Mouse (Mus musculus): ENCODE data around the gene Shroom4. TPM values are rescaled to one million over a fixed set of nuclear protein-coding genes. Genes with fewer than 3 reads are reported as not detected.

Shroom4 gene
- polyA plus RNA-seq, 1 experiment, result 0.80 TPM

- Histone ChIP-seq H3K4me2 (ENCODE audit: low read depth) (no peak overlapping the region), H3K4me3 (no peak overlapping the region), H3K36me3 (ENCODE audit: control insufficient read depth, insufficient read depth) (no peaks in the 10 kb centered on the region), H3ac (ENCODE audit: control insufficient read depth, insufficient read length) (no peak overlapping the region), H3K27me3 (ENCODE audit: control insufficient read depth, insufficient read depth, insufficient read length) (no peaks in the 10 kb centered on the region), H3K79me2 (ENCODE audit: control insufficient read depth, insufficient read depth) (no peaks in the 10 kb centered on the region)
- TF ChIP-seq TCF12 (IDR thresholded peaks at IDR 0.05; ENCODE audit: insufficient read depth, poor library complexity, severe bottlenecking) (no peak), CEBPB (IDR thresholded peaks at IDR 0.05; ENCODE audit: insufficient read depth, poor library complexity, severe bottlenecking) (no peak), TCF3 (IDR thresholded peaks at IDR 0.05; ENCODE audit: insufficient read length, low read depth) (no peak), POLR2A (IDR thresholded peaks at IDR 0.05; ENCODE audit: insufficient read length, low read depth) (no peak), SRF (IDR thresholded peaks at IDR 0.05; ENCODE audit: control insufficient read depth, insufficient read length, low read depth) (no peak), USF1 (IDR thresholded peaks at IDR 0.05; ENCODE audit: low read depth) (no peak), MAX (IDR thresholded peaks at IDR 0.05; ENCODE audit: low read depth) (no peak), MYOG (IDR thresholded peaks at IDR 0.05; ENCODE audit: control insufficient read depth in 1 of 3, insufficient read depth in 1 of 3, insufficient read length in 2 of 3, low read depth in 2 of 3) (no peak), E2F4 (IDR thresholded peaks at IDR 0.05; ENCODE audit: insufficient read depth) (no peak), MYOD1 (IDR thresholded peaks at IDR 0.05; ENCODE audit: control insufficient read depth in 1 of 3, insufficient read length in 2 of 3, low read depth in 2 of 3) (no peak), REST (IDR thresholded peaks at IDR 0.05; ENCODE audit: insufficient read depth, insufficient read length) (no peak), POLR2AphosphoS2 (IDR thresholded peaks at IDR 0.05; ENCODE audit: insufficient read length, low read depth) (no peak)
Measured at GRCm38 (mm10) chrX:6409114-6409513, 9.5 kb downstream of the Shroom4 start.

DNA sequence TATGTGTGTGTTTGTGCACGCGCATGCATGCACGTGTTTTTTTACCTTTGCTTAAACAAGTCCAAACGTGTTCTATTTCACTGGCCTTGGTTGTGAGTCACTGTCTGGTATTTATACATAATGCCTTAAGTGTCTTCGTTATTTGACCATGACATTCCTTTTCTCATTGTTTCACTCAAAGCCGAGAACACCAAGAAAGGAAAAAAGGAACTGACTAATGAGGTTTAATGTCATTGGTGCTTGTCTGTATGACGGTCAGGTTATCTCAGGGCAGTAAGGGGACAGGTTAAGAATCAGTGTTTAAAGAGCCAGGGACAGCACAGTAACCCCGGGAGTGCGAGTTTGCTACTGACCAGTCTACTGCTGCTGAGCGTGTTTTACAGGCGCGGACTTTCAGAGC lies 15.8 kb downstream of the Shroom4 start:
- Histone ChIP-seq H3K27me3 (ENCODE audit: control insufficient read depth, insufficient read depth, insufficient read length) (no peaks in the 10 kb centered on the region), H3K4me3 (no peak overlapping the region), H3K4me2 (ENCODE audit: low read depth) (no peak overlapping the region), H3ac (ENCODE audit: control insufficient read depth, insufficient read length) (no peak overlapping the region), H3K79me2 (ENCODE audit: control insufficient read depth, insufficient read depth) (no peaks in the 10 kb centered on the region), H3K36me3 (ENCODE audit: control insufficient read depth, insufficient read depth) (no peaks in the 10 kb centered on the region)
- TF ChIP-seq POLR2A (IDR thresholded peaks at IDR 0.05; ENCODE audit: insufficient read length, low read depth) (no peak), E2F4 (IDR thresholded peaks at IDR 0.05; ENCODE audit: insufficient read depth) (no peak), SRF (IDR thresholded peaks at IDR 0.05; ENCODE audit: control insufficient read depth, insufficient read length, low read depth) (no peak), TCF12 (IDR thresholded peaks at IDR 0.05; ENCODE audit: insufficient read depth, poor library complexity, severe bottlenecking) (no peak), REST (IDR thresholded peaks at IDR 0.05; ENCODE audit: insufficient read depth, insufficient read length) (no peak), POLR2AphosphoS2 (IDR thresholded peaks at IDR 0.05; ENCODE audit: insufficient read length, low read depth) (no peak), USF1 (IDR thresholded peaks at IDR 0.05; ENCODE audit: low read depth) (no peak), MYOG (IDR thresholded peaks at IDR 0.05; ENCODE audit: control insufficient read depth in 1 of 3, insufficient read depth in 1 of 3, insufficient read length in 2 of 3, low read depth in 2 of 3) (no peak), MYOD1 (IDR thresholded peaks at IDR 0.05; ENCODE audit: control insufficient read depth in 1 of 3, insufficient read length in 2 of 3, low read depth in 2 of 3) (no peak), MAX (IDR thresholded peaks at IDR 0.05; ENCODE audit: low read depth) (no peak), TCF3 (IDR thresholded peaks at IDR 0.05; ENCODE audit: insufficient read length, low read depth) (no peak), CEBPB (IDR thresholded peaks at IDR 0.05; ENCODE audit: insufficient read depth, poor library complexity, severe bottlenecking) (no peak)

- H3K79me2 ChIP-seq (ENCODE audit: control insufficient read depth, insufficient read depth), result no peaks in the 10 kb centered on the region
- no peak overlapping the region for H3K4me2 ChIP-seq (ENCODE audit: low read depth)
- H3ac ChIP-seq (ENCODE audit: control insufficient read depth, insufficient read length), result no peak overlapping the region
- no peak overlapping the region for H3K4me3 ChIP-seq
- H3K27me3 ChIP-seq (ENCODE audit: control insufficient read depth, insufficient read depth, insufficient read length), result no peaks in the 10 kb centered on the region
- no peaks in the 10 kb centered on the region for H3K36me3 ChIP-seq (ENCODE audit: control insufficient read depth, insufficient read depth)
- no peak for TF ChIP-seq POLR2A (IDR thresholded peaks at IDR 0.05; ENCODE audit: insufficient read length, low read depth)
- TF ChIP-seq MYOD1 (IDR thresholded peaks at IDR 0.05; ENCODE audit: control insufficient read depth in 1 of 3, insufficient read length in 2 of 3, low read depth in 2 of 3), result no peak
- no peak for TF ChIP-seq E2F4 (IDR thresholded peaks at IDR 0.05; ENCODE audit: insufficient read depth)
- no peak for TF ChIP-seq POLR2AphosphoS2 (IDR thresholded peaks at IDR 0.05; ENCODE audit: insufficient read length, low read depth)
- no peak for TF ChIP-seq CEBPB (IDR thresholded peaks at IDR 0.05; ENCODE audit: insufficient read depth, poor library complexity, severe bottlenecking)
- TF ChIP-seq SRF (IDR thresholded peaks at IDR 0.05; ENCODE audit: control insufficient read depth, insufficient read length, low read depth), result no peak
- TF ChIP-seq TCF12 (IDR thresholded peaks at IDR 0.05; ENCODE audit: insufficient read depth, poor library complexity, severe bottlenecking), result no peak
- TF ChIP-seq MYOG (IDR thresholded peaks at IDR 0.05; ENCODE audit: control insufficient read depth in 1 of 3, insufficient read depth in 1 of 3, insufficient read length in 2 of 3, low read depth in 2 of 3), result no peak
- TF ChIP-seq MAX (IDR thresholded peaks at IDR 0.05; ENCODE audit: low read depth), result no peak
- TF ChIP-seq USF1 (IDR thresholded peaks at IDR 0.05; ENCODE audit: low read depth), result no peak
- no peak for TF ChIP-seq TCF3 (IDR thresholded peaks at IDR 0.05; ENCODE audit: insufficient read length, low read depth)
- no peak for TF ChIP-seq REST (IDR thresholded peaks at IDR 0.05; ENCODE audit: insufficient read depth, insufficient read length)
Measured at GRCm38 (mm10) chrX:6415936-6416335, 16.3 kb downstream of the Shroom4 start.

- Histone ChIP-seq H3K27me3 (ENCODE audit: control insufficient read depth, insufficient read depth, insufficient read length) (no peaks in the 10 kb centered on the region), H3K4me2 (ENCODE audit: low read depth) (peak overlapping the region; percentile 64), H3K79me2 (ENCODE audit: control insufficient read depth, insufficient read depth) (no peaks in the 10 kb centered on the region), H3K4me3 (no peak overlapping the region), H3K36me3 (ENCODE audit: control insufficient read depth, insufficient read depth) (no peaks in the 10 kb centered on the region), H3ac (ENCODE audit: control insufficient read depth, insufficient read length) (no peak overlapping the region)
- TF ChIP-seq MYOG (IDR thresholded peaks at IDR 0.05; ENCODE audit: control insufficient read depth in 1 of 3, insufficient read depth in 1 of 3, insufficient read length in 2 of 3, low read depth in 2 of 3) (no peak), CEBPB (IDR thresholded peaks at IDR 0.05; ENCODE audit: insufficient read depth, poor library complexity, severe bottlenecking) (no peak), REST (IDR thresholded peaks at IDR 0.05; ENCODE audit: insufficient read depth, insufficient read length) (no peak), USF1 (IDR thresholded peaks at IDR 0.05; ENCODE audit: low read depth) (no peak), MYOD1 (IDR thresholded peaks at IDR 0.05; ENCODE audit: control insufficient read depth in 1 of 3, insufficient read length in 2 of 3, low read depth in 2 of 3) (no peak), TCF3 (IDR thresholded peaks at IDR 0.05; ENCODE audit: insufficient read length, low read depth) (no peak), TCF12 (IDR thresholded peaks at IDR 0.05; ENCODE audit: insufficient read depth, poor library complexity, severe bottlenecking) (no peak), MAX (IDR thresholded peaks at IDR 0.05; ENCODE audit: low read depth) (no peak), POLR2AphosphoS2 (IDR thresholded peaks at IDR 0.05; ENCODE audit: insufficient read length, low read depth) (no peak), E2F4 (IDR thresholded peaks at IDR 0.05; ENCODE audit: insufficient read depth) (no peak), SRF (IDR thresholded peaks at IDR 0.05; ENCODE audit: control insufficient read depth, insufficient read length, low read depth) (no peak), POLR2A (IDR thresholded peaks at IDR 0.05; ENCODE audit: insufficient read length, low read depth) (no peak)
Measured at GRCm38 (mm10) chrX:6418140-6418539, 18.5 kb downstream of the Shroom4 start.

Data from myocyte (in vitro differentiated cells).